Mouse (Mus musculus): Measurements from ENCODE around the gene Lpcat1. TPM values are rescaled to one million over a fixed set of nuclear protein-coding genes. Genes with fewer than 3 reads are reported as not detected.

The Lpcat1 gene
- polyA plus RNA-seq, 1 experiment from 2014 or later: 45.0 TPM

DNA sequence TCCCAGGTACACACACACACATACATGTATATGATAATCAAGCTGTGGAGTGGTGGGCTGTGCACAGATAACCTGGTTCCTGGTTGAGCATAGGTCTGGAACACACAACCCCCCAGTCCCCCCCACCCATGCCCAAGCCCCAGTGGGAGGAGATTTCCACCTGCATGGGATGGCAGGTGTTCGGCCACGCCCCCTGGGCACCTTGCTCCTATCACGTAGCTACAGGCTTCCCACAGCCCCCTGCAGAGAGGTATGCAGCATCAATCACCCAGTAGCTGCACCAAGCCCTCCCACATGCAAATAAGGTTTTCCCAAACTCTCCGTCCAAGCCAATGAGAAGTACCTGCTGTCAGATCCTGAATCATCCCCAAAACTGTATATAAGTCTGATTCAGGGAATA, 49.9 kb downstream of the Lpcat1 start:
- Histone ChIP-seq H3K4me1 (ENCODE audit: control insufficient read depth, insufficient read depth, low read length) (no peaks in the 10 kb centered on the region), H3K27me3 (ENCODE audit: control insufficient read depth, insufficient read depth, low read length) (no peaks in the 10 kb centered on the region), H3K9me3 (ENCODE audit: control insufficient read depth, low read length) (no peaks in the 10 kb centered on the region), H3K36me3 (ENCODE audit: control insufficient read depth, insufficient read depth, low read length) (peaks cover 35% of the 10 kb centered on the region), H3K27ac (ENCODE audit: low read depth, low read length) (no peak overlapping the region), H3K4me3 (ENCODE audit: low read length) (no peak overlapping the region), H3K9ac (ENCODE audit: low read depth, low read length) (no peak overlapping the region), H3K4me2 (replicated peaks; ENCODE audit: low read depth, low read length) (no peak overlapping the region)
- ATAC-seq (ENCODE audit: low FRiP score, low TSS enrichment): no peak
- WGBS: 68% methylated on average over 4 of the region's 4 CpGs

DNA sequence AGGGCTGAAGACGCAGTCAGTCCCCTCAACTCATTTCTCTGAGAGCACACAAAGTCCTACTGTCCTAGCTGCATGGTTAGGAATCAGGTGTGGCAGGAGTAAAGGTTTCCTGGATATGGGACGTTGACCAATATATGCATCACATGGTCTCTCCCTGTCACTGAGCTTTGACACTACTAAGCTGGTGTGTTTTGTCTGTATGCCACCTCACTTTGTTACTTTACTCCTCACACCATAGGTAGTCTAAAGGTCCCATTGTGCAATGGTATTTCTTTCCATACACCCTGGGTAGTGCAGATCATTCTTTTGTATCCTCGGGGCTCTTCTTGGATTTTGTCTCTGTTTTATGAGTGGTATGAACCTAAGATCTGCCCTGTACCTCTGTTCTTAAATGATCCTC, 66.7 kb downstream of the Lpcat1 start:
- H3K9ac ChIP-seq (ENCODE audit: low read depth, low read length): no peak overlapping the region
- no peaks in the 10 kb centered on the region for H3K9me3 ChIP-seq (ENCODE audit: control insufficient read depth, low read length)
- H3K36me3 ChIP-seq (ENCODE audit: control insufficient read depth, insufficient read depth, low read length): no peaks in the 10 kb centered on the region
- no peak overlapping the region for H3K27ac ChIP-seq (ENCODE audit: low read depth, low read length)
- ATAC-seq (ENCODE audit: low FRiP score, low TSS enrichment): no peak
- 87% methylated on average over 3 of the region's 3 CpGs for WGBS
- 0 out of 2 replicates have a peak, but pooled peaks cover 4% of the 10 kb centered on the region for H3K4me1 ChIP-seq (ENCODE audit: control insufficient read depth, insufficient read depth, low read length)
- H3K4me3 ChIP-seq (ENCODE audit: low read length): no peak overlapping the region
- H3K4me2 ChIP-seq (replicated peaks; ENCODE audit: low read depth, low read length): no peak overlapping the region
- H3K27me3 ChIP-seq (ENCODE audit: control insufficient read depth, insufficient read depth, low read length): peaks cover 41% of the 10 kb centered on the region

DNA sequence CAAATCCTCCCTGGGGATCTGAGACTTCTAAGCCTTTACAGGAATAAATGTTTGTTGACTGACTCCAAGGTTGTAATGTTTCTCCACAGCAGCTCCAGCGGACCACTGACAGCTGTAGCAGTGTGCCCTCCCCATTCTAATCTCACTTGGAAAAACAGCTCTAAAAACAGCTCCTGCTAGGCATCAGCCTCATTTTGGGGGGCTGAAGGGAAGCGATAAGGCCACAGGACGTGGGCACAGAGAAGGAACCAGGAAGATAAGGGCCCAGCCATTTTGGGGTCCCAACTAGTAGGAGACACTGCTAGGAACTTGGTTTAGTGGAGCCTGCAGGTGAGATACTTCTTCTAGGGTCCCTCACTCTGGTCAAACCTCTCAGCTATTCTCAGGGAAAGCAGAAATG, 68.3 kb downstream of the Lpcat1 start:
- no peaks in the 10 kb centered on the region for H3K36me3 ChIP-seq (ENCODE audit: control insufficient read depth, insufficient read depth, low read length)
- H3K4me3 ChIP-seq (ENCODE audit: low read length): no peak overlapping the region
- 0 out of 2 replicates have a peak, but pooled peaks cover 4% of the 10 kb centered on the region for H3K4me1 ChIP-seq (ENCODE audit: control insufficient read depth, insufficient read depth, low read length)
- no peak for ATAC-seq (ENCODE audit: low FRiP score, low TSS enrichment)
- H3K27ac ChIP-seq (ENCODE audit: low read depth, low read length): no peak overlapping the region
- no peak overlapping the region for H3K4me2 ChIP-seq (replicated peaks; ENCODE audit: low read depth, low read length)
- 61% methylated on average over 3 of the region's 3 CpGs for WGBS
- H3K9me3 ChIP-seq (ENCODE audit: control insufficient read depth, low read length): no peaks in the 10 kb centered on the region
- H3K9ac ChIP-seq (ENCODE audit: low read depth, low read length): no peak overlapping the region
- peaks cover 42% of the 10 kb centered on the region for H3K27me3 ChIP-seq (ENCODE audit: control insufficient read depth, insufficient read depth, low read length)

DNA sequence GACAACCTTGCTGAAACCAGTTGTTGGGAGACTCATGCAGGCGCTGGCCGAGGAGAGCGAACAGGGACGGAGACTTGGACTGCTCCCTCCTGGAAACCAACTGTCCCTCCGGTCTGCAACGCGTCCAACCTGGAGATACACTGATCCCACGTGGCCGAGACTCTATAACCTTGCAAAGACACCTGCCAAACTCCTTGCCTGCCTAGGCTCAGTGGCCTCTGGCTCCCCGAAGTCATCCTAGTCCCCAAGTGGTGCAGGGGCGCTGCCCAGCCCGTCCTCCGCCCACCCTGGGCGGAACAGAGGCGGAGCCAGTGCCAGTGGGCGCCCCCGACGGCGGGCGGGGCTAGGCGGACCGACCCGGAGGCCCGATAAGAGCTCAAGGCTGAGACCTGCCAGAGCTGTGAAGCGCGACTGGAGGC, 69.4 kb downstream of the Lpcat1 start, which contains the start of gene Slc6a3:
TSS of gene Slc6a3 (plus strand) at position 345 of the 419 bp plus-strand sequence.
- peak; percentile 81 for ATAC-seq (ENCODE audit: low FRiP score, low TSS enrichment)
- WGBS: under 1% methylated on average over 26 of the region's 26 CpGs

DNA sequence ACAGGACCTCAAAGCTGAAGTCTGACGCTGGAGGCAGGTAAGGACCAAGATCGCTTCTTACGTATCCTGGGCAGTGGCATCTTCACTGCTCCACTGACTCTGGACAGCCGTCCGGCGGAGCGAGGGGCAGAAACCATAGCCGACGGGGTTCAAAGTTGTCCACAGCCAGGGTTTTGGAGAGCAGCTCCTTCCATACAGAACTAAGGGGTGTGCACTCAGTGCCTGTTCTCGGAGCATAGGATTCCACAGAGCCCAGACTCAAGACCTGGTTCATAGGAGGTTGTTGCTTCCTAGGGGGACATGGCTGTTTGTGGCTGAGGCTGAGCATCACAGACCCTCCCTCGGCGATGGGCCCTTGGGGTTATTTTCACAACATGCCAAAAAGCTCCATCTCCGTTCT, 69.8 kb downstream of the Lpcat1 start:
- Histone ChIP-seq H3K9me3 (ENCODE audit: control insufficient read depth, low read length) (no peaks in the 10 kb centered on the region), H3K27me3 (ENCODE audit: control insufficient read depth, insufficient read depth, low read length) (peaks cover 39% of the 10 kb centered on the region), H3K4me2 (replicated peaks; ENCODE audit: low read depth, low read length) (peak overlapping the region; percentile 81), H3K4me3 (ENCODE audit: low read length) (peak overlapping the region; percentile 38), H3K27ac (ENCODE audit: low read depth, low read length) (no peak overlapping the region), H3K4me1 (ENCODE audit: control insufficient read depth, insufficient read depth, low read length) (0 out of 2 replicates have a peak, but pooled peaks cover 4% of the 10 kb centered on the region), H3K36me3 (ENCODE audit: control insufficient read depth, insufficient read depth, low read length) (no peaks in the 10 kb centered on the region), H3K9ac (ENCODE audit: low read depth, low read length) (0 out of 2 replicates have a peak overlapping the region, but pooled peaks have one; percentile 32)
- WGBS: 19% methylated on average over 13 of the region's 13 CpGs
- no peak for ATAC-seq (ENCODE audit: low FRiP score, low TSS enrichment)

More for the DNA sequence above, 69.4 kb downstream of the Lpcat1 start, which contains the start of gene Slc6a3:
- Histone ChIP-seq H3K4me1 (ENCODE audit: control insufficient read depth, insufficient read depth, low read length) (0 out of 2 replicates have a peak, but pooled peaks cover 4% of the 10 kb centered on the region), H3K4me3 (ENCODE audit: low read length) (peak within 1 kb of the TSS; percentile 38), H3K9me3 (ENCODE audit: control insufficient read depth, low read length) (no peaks in the 10 kb centered on the region), H3K27ac (ENCODE audit: low read depth, low read length) (no peak within 1 kb of the TSS), H3K4me2 (replicated peaks; ENCODE audit: low read depth, low read length) (peak within 1 kb of the TSS; percentile 81), H3K36me3 (ENCODE audit: control insufficient read depth, insufficient read depth, low read length) (no peaks in the 10 kb centered on the region), H3K9ac (ENCODE audit: low read depth, low read length) (peak within 1 kb of the TSS; percentile 32; the same call in 1 of the 2 replicates), H3K27me3 (ENCODE audit: control insufficient read depth, insufficient read depth, low read length) (peaks cover 42% of the 10 kb centered on the region)

DNA sequence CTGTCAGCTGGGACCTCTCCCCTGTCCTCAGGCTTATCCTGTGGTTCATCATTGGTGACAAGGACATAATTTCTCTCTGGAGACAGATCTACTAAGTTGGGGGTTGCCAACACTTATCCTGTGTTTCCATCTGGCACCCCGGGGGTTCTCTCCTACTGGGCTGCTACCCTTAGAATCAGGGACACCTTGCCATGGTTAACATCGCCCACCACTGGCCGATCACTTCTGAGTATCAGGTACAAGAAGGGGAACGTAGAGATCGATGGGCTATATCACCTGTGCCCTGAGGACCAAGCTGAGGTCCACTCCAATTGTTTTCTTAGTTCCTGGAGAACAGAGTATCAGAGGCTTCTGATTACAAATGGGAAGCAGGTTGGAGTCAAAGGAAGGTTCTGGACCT, 97.2 kb downstream of the Lpcat1 start:
- Histone ChIP-seq H3K4me1 (ENCODE audit: control insufficient read depth, insufficient read depth, low read length) (no peaks in the 10 kb centered on the region), H3K9me3 (ENCODE audit: control insufficient read depth, low read length) (no peaks in the 10 kb centered on the region), H3K9ac (ENCODE audit: low read depth, low read length) (no peak overlapping the region), H3K27me3 (ENCODE audit: control insufficient read depth, insufficient read depth, low read length) (no peaks in the 10 kb centered on the region), H3K4me2 (replicated peaks; ENCODE audit: low read depth, low read length) (no peak overlapping the region), H3K27ac (ENCODE audit: low read depth, low read length) (no peak overlapping the region), H3K4me3 (ENCODE audit: low read length) (no peak overlapping the region), H3K36me3 (ENCODE audit: control insufficient read depth, insufficient read depth, low read length) (no peaks in the 10 kb centered on the region)
- WGBS: 82% methylated on average over 5 of the region's 5 CpGs
- no peak for ATAC-seq (ENCODE audit: low FRiP score, low TSS enrichment)

Other genes starting within 250 kb of the Lpcat1 start
- gene Irx4, start 206.7 kb upstream of the Lpcat1 start, polyA plus RNA-seq (2014; fragmentation: Nextera tagmentation; extraction: Ambion mirVana): 0.31 and 0.49 TPM in 2 replicates
- gene Mrpl36, start 138.7 kb upstream of the Lpcat1 start, polyA plus RNA-seq (2014; fragmentation: Nextera tagmentation; extraction: Ambion mirVana): 129 and 132 TPM in 2 replicates
- gene Ndufs6, start 138.7 kb upstream of the Lpcat1 start, polyA plus RNA-seq (2014; fragmentation: Nextera tagmentation; extraction: Ambion mirVana): 323 and 434 TPM in 2 replicates
- gene Slc6a3, start 69.5 kb downstream of the Lpcat1 start, polyA plus RNA-seq (2014; fragmentation: Nextera tagmentation; extraction: Ambion mirVana): not detected in 2 replicates
- gene Clptm1l, start 136.8 kb downstream of the Lpcat1 start, polyA plus RNA-seq (2014; fragmentation: Nextera tagmentation; extraction: Ambion mirVana): 91.1 and 135 TPM in 2 replicates
- 5.2 and 7.9 TPM in 2 replicates for gene Tert, start 159.7 kb downstream of the Lpcat1 start, polyA plus RNA-seq (2014; fragmentation: Nextera tagmentation; extraction: Ambion mirVana)
- 2.5 and 5.2 TPM in 2 replicates for gene Slc6a18, start 210.8 kb downstream of the Lpcat1 start, polyA plus RNA-seq (2014; fragmentation: Nextera tagmentation; extraction: Ambion mirVana)
- gene Slc6a19, start 237.7 kb downstream of the Lpcat1 start, polyA plus RNA-seq (2014; fragmentation: Nextera tagmentation; extraction: Ambion mirVana): 0.53 and 0.92 TPM in 2 replicates